Mouse (Mus musculus) right cerebral cortex, postnatal 14 days (tissue): ENCODE measurements around the gene Chmp1a.
A peak's percentile ranks its signal among the peaks of the same experiment; 100 is the strongest.
"Not testable (repeated sequence)": the region's sequence is repeated elsewhere in the genome, so short reads cannot be mapped to it uniquely, and the experiment has no call there.

Experiments used
- DNase-seq: peaks from one replicate; pipeline ENCODE4 v3.0.0; 2022

The Chmp1a gene

GRCm38 (mm10) chr8:123212321-123213117, at the start of gene Chmp1a, which contains the start of gene Spata33:
Chmp1a (minus strand) TSS chr8:123212763.
Spata33 (plus strand) TSS chr8:123212832.
- peak; percentile 92 for DNase-seq

DNA sequence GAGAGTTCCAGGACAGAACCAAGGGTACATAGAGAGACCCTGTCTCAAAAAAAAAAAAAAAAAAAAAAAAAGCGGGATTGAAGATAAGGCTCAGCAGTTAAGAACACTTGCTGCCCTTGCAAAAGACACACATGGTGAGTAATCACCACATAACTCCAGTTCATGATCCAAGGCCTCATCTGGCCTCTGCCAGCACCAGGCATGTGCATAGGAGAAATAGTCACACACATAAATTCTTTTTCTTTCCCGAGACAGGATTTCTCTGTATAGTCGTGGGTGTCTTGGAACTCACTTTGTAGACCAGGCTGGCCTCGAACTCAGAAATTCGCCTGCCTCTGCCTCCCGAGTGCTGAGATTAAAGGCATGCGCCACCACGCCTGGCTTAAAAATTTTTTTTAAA, 45.0 kb upstream of the Chmp1a start:
- DNase-seq: not testable (repeated sequence)

- DNase-seq: no peak
These were observed 44.6 kb upstream of the Chmp1a start for GRCm38 (mm10) chr8:123257114-123257513.

- no peak for DNase-seq
These were observed 42.6 kb upstream of the Chmp1a start for GRCm38 (mm10) chr8:123255170-123255569.

GRCm38 (mm10) chr8:123254099-123254885, 41.7 kb upstream of the Chmp1a start, which contains the start of the genes Zfp276 and Vps9d1:
Zfp276 (plus strand) TSS chr8:123254195.
Vps9d1 (minus strand) TSS chr8:123254348.
- DNase-seq: peak; percentile 88

DNA sequence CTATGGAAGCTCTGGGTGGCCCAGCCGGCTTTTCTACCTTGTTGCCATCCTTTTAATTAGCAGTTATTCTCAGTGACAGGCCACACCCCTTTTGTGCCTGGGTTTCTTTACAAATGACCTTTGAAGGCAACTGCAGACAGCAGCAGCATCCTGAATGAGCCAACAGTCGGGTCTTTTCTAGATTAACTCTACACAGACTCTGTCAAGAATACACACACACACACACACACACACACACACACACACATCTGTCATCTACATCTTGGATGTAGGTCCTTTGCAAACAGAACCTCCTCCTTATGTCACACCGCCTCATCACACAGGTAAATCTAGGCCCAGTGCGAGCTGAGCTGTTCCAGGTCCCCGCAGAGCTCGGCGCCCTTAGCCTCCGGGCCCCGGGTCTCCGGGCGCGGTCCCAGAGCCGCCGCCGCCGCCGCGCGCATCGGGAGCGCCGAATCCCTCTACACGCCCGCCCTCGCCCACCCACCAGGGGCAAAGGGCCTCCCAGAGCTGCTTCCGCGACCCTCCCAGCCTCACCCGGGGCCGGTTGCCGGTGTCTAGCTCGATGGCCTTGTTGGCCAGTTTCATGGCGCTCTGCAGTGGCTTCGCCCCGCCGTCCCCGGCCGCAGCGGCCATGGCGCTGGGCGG, 41.0 kb upstream of the Chmp1a start:
- DNase-seq: no peak

DNA sequence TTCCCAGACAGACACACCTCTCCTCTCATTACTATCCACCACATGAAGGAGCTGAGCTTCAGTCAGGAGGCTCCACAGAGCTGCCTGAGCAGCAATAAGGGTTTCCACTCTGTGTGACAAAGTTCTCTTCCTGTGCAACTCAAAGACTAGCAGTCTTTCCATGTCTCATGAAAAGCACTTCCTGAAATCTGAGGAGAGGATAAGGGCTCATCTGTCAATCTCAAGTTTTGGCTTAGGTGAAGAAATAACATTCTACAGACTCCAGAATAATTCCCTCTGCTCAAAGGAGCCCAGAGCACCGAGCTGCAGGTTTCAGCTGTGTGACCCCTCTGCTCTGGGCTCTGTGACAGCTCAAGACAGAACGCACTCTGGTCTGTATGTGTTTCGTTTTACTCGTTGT, 40.4 kb upstream of the Chmp1a start:
- DNase-seq: no peak

GRCm38 (mm10) chr8:123250940-123251339, 38.4 kb upstream of the Chmp1a start:
- no peak for DNase-seq

- DNase-seq: no peak
These were observed 36.0 kb upstream of the Chmp1a start for GRCm38 (mm10) chr8:123248596-123248995.

GRCm38 (mm10) chr8:123247748-123248147, 35.2 kb upstream of the Chmp1a start:
- DNase-seq: no peak

DNA sequence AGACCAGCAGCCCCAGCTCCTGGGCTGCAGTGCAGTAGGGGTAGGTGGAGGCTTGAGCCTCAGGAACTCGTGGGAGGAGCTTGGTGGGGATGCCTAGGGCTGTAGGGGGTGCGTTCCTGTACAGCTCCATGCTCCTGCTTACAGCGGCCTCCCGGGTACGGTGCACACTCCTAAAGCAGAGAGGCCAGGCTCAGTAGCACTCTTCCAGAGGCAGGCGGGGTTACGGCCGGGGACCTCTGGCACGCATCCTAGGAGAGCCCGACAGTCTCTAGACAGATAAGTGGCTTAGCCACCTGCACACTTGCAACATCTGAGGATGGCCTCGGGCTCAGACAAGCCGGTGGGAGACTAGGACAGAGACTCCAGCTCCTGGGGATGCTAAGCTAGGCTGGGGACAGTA, 33.0 kb upstream of the Chmp1a start:
- no peak for DNase-seq

DNA sequence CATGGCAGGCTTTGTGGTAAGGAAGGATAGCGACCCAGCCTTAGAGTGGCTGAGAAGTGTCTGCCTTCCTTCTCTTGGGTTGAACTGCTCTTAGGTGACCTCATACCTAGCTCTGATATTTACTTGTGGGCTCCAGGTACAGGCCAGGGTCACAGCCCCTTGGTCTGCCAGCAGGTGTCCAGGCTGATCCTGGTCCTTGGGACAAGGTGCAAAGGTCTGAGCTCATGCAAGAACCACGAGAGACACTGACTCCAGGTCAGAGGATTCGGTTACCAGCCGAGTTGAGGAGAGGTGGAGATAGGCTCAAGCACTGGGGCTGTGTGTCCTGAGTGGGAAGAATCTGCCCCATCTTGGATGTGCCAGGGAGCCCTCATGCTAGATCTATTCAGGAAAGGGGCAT, 31.8 kb upstream of the Chmp1a start:
- no peak for DNase-seq

DNA sequence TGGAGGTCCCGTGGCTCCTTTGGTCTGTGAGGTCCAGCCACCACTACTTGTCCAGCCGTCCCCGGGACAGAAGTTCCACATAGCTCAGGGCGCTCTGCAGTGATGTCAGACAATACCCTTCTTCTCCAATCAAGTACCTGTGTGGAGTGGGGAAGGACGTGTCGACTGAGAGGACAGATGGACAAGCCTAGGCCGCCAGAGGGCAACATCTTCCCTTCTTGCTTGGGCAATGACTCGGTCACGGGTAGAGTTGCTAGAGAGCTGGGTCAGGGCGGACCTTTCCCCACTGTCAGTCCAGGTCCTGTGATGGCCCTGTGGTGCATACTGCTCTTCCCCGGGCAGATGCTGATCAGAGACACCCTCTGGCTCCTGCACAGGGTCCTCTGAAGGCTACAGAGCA, 30.5 kb upstream of the Chmp1a start:
- no peak for DNase-seq

DNA sequence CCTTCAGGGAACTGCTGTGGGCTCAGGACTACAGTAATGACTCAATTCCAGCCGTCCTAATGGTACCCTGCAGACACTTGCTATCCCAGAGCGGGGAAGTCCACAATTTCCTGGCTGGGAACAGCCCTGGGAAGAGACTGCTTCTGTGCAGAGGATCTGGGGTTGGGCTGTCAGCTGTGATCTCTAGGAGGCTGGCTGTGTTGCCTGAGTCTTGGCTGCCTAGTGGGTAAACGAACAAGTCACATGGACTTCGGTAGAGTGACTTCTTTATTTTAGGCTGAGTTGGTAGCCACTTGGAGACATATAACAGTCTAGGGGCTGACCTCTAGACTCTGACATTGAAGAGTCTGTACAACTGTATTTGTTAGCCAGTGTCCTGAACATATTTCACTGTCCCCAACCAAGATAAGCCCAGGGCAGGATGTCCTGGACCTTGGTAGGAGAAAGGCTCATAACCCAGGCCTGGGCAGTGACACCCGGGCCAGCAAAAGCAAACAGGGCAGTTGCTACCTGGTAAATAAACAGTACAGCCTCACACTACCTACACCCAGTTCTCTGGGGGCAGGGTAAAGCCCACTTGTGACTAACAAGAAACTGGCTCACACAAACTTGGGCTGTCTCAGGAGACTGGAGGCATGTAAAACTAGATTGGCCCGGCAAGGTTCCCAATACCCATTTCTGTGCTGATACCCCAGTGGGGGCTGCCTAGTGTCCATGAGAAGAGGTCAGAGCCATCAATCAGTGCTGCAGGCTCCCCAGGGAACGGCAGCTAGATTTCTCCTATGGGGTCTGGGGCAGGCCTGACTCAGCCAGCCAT, 29.8 kb upstream of the Chmp1a start:
- no peak for DNase-seq

- DNase-seq: no peak
These were observed 26.8 kb upstream of the Chmp1a start for GRCm38 (mm10) chr8:123239398-123239797.

- peak; percentile 83 for DNase-seq
These were observed 23.2 kb upstream of the Chmp1a start, which contains the start of gene Spata2l for GRCm38 (mm10) chr8:123235520-123236497. Spata2l (minus strand) TSS chr8:123236233.

- DNase-seq: peak; percentile 76
These were observed 22.5 kb upstream of the Chmp1a start for GRCm38 (mm10) chr8:123234918-123235519.

GRCm38 (mm10) chr8:123233760-123234159, 21.2 kb upstream of the Chmp1a start:
- no peak for DNase-seq

DNA sequence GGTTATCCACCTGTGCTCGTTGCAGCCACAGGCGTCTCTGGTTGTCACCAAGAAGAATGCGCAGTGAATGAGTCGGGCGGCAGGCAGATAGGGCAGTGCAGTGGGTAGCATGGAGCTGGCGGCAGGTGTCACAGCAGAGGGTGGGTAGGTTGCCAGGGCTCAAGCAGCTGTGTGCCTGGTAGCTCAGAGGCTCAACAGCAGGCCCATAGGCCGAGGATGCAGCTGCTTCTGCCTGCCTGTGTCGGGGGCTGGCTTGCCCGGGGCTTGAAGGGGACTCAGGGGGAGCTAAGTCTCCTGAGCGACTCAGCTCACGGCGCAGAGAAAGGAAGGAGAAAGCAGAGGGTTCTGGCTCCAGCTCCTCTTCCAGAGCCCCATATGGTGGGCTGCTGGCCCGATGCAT, 20.7 kb upstream of the Chmp1a start:
- DNase-seq: no peak

- DNase-seq: no peak
These were observed 20.0 kb upstream of the Chmp1a start for GRCm38 (mm10) chr8:123232553-123232952.

GRCm38 (mm10) chr8:123231742-123232141, 19.2 kb upstream of the Chmp1a start:
- no peak for DNase-seq
